Mouse (Mus musculus) leukemia stem cell, adult 10-12 weeks (primary cell): ENCODE results near the gene Fgf7. TPM values are rescaled to one million over a fixed set of nuclear protein-coding genes. Genes with fewer than 3 reads are reported as not detected.

Source experiments
- polyA plus RNA-seq: library from polyadenylated mRNA; stranded (reverse); fragments of >175 nt; gene quantifications from 2 replicates; pipeline ENCODE4 v1.2.3, GENCODE M21; 2012; ENCODE audit warnings: low replicate concordance

The Fgf7 gene
- polyA plus RNA-seq: not detected in 2 replicates

DNA sequence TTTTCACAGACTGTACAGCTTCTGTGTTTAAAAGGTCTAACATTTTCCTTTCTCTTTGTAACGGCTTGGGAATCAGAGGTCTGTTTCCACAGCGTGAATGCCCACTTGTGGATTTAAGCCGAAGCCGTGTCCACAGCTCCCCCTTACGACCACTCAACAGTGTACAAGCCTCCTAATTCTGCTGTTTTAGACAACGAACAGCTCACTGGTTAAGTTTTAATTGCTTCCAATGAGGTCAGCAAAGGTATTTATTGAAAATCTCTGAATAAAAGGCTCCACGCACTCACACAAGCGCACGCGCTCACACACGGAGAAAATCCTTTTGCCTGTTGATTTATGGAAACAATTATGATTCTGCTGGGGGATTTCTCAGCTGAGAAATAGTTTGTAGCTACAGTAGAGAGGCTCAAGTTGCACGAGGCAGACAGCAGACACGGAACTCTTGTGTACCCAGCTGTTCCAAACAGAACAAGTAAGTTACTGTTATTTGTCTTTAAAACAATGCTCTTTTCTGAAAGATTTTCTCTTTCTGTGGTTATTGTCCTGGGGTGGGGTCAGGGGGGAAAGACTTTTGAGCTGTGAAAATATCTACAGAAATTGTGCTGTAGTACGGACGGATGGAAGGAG is at the start of gene Fgf7:
Gene Fgf7, plus strand, starts transcription at position 280 of the 627 bp plus-strand sequence.

Other genes with a start within 250 kb of the Fgf7 start
- gene Galk2, start 175.5 kb upstream of the Fgf7 start, polyA plus RNA-seq: 0.08 and 1.3 TPM in 2 replicates
- 0.32 and 4.9 TPM in 2 replicates for gene Cops2, start 175.5 kb upstream of the Fgf7 start, polyA plus RNA-seq
- not detected in 2 replicates for gene Fam227b, start 117.3 kb downstream of the Fgf7 start, polyA plus RNA-seq
- 0.36 TPM in 1 of 2 replicates, not detected in the other for gene Dtwd1, start 117.5 kb downstream of the Fgf7 start, polyA plus RNA-seq
- gene Gm17555, start 180.4 kb downstream of the Fgf7 start, polyA plus RNA-seq: not detected in 2 replicates